Mouse (Mus musculus) kidney, adult 2 months (tissue): ENCODE measurements around the gene Limk2.

Experiments
- CTCF ChIP-seq: fragments of 200-500 bp; conservative IDR thresholded peaks from 2 replicates; pipeline ENCODE4 v1.5.1; 2011; ENCODE audit warnings: low read depth, mild to moderate bottlenecking, control low read depth, low read length, moderate library complexity, mixed read lengths; ENCODE audit not compliant: insufficient read depth, insufficient read length
- POLR2A ChIP-seq: fragments of 200-500 bp; IDR thresholded peaks from one replicate; pipeline ENCODE4 v1.6.1; 2011; ENCODE audit warnings: low read depth, low read length, control low read depth

DNA sequence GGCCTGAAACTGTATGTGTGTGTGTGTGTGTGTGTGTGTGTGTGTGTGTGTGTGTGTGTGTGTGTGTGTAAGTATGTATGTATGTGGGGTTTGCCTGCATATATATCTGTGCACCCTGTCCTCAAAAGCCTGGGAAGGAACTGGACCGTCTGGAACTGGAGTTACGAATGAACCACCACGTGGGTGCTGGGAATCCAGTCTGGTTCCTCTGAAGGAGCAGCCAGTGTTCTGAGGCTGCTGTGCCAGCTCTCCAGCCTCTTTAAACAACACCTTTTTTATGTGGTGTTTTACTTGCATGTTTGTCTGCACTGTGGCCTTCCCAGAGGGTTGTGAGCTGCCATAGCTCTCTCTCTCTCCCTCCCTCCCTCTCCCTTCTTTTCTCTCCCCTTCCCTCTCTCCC, 72.4 kb downstream of the Limk2 start:
- TF ChIP-seq POLR2A = no peak
- no peak for TF ChIP-seq CTCF
